Mouse (Mus musculus) right cerebral cortex, postnatal 10 days (tissue): ENCODE measurements around the gene Riiad1.

Experiments
- DNase-seq, 2 experiments: peaks; one replicate each; pipeline ENCODE4 v3.0.0; 2021; ENCODE audit warnings: low spot score in 2 of 2

The Riiad1 gene

DNA sequence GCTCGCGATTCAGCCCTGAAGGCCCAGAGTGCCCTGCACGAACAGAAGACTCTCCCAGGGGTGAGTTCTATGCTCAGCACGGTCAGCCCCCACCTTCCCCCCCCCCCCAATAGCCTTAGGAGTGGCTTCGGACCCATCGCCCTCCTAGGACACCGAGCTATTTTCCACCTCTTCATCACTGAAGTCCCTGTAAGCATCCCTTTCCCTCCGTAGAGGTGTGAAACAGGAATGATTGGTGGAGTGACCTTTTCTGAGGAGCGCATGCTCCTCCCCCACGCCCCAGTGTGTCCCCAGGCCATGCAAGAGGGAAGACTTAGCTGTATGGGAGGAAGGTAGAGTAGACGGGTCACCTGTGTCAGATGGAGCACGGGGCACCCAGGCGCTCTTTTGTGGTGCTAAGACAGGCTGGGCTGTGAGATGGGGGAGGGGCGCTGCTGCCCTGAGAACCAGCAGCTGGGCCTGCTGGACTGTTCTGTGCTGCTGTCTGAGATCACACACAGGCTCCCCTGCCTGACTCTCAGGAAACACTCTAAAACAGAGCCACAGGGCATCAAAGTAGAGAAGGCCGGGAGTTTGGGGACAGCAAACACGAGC lies at the start of gene Riiad1:
Gene Riiad1, minus strand, starts transcription at position 51 of the 594 bp plus-strand sequence.
- DNase-seq, result peak in 1 of 2 experiments; percentile 59

DNA sequence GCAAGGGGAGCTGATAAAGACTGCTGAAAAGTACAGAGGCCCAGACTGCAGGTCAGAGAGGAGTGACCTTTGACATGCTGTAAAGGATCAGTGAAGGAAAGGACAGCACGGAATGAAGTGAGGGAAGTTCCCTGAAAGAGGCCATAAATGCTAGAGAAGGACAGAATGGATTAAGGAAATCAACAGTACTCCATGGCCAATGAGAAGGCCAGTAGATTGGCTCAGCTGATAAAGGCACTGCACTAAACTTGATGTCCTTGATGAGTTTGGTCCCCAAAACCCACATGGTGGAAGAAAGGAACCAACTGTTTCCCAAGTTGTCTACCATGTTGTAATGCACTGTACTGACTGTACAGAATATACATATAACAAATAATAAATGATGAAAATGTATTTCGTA lies 46.6 kb upstream of the Riiad1 start:
- no peak for DNase-seq

DNA sequence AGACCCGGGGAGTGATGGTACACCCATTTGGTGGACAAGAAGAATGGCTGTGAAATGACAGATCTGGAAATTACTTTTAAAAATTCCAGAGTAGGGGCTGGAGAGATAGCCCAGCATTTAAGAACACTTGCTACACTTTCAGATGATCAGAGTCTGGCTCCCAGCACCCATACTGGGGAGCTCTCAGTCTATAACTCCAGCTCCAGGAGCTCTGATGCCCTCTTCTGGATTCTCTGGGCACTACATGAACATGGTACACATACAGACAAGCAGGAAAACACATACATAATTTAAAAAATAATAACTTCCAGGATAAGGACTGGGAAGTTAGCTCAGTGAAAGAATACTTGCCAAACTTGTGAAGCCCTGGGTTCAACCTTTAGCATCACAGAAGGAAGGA lies 26.5 kb upstream of the Riiad1 start:
- DNase-seq, result no peak

DNA sequence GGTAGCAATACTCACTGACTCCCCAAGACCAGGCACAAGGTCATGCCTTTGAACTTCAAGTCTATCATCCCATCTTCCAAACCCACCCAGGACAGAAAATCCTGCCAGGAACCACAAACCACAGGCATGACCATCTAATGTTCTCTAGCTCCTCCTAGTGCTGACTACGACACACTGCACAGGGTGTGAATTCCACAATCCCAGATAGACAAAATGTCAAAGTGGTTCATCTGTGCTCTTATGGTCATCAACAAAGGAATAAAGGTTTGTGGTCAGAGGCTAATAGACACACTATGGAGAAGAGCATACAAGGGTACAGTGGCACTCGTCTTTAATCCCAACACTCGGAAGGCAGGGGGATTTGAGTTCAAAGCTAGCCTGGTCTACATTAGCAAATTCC lies 22.1 kb upstream of the Riiad1 start:
- DNase-seq, result peak in 1 of 2 experiments; percentile 43

DNA sequence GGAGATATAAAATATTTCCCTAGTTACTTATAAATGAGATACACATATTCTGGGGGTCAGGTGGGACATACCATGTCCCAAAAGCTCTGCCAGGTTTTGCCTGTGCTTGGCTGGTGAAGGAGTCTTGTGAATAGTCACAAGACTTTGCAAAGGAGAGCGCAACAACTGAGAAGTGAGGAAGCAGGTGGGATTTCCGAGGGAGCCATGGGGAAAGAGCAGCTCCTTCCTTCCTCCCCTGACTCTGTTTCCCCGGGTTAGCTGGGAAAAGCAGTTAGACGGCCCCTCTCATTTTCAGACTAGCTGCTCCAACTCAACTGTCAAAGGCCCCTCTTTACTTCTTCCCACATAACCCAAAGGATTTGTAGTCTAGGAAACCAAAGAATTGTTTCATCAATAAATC lies 17.0 kb upstream of the Riiad1 start:
- DNase-seq, result no peak

DNA sequence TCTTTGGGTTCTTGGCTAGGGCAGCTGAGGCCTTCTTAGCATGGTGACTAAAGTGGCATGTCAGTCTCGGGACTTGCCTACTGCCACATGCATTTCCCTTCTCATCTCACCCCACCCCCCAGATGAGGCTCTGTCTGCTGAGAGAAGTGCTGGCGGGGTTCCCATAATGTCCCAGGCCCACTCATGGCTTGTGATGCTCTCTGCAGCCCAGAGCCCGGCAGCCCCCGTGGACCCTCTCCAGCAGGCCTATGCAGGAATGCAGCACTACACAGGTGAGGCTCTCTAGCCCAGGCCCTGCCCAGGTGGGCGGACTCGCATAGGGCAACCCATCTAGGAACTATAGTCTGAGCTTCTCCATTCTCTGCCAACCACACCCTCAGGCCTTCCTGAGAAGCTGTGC lies 7.4 kb upstream of the Riiad1 start:
- DNase-seq, result peak; percentile 64 to 71

DNA sequence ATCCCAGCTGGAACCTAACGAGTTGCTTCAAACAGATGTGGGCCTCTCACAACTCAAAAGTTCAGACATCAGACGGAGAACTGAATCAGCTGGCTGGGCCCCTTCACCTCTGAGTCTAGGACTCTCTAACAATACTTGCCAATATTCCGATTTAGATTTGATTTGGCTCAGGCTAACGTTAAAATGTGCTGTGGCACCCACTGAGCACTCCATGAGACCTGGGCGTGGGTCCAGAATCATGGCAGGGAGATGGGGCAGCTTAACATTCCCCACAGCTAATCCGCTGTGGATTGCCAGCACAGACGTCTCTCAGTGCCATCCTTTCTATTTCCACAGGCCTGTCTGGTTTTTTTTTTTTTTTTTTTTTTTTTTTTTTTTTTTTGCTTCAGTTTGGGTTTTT lies 5.8 kb upstream of the Riiad1 start:
- DNase-seq, result peak; percentile 52 to 58

DNA sequence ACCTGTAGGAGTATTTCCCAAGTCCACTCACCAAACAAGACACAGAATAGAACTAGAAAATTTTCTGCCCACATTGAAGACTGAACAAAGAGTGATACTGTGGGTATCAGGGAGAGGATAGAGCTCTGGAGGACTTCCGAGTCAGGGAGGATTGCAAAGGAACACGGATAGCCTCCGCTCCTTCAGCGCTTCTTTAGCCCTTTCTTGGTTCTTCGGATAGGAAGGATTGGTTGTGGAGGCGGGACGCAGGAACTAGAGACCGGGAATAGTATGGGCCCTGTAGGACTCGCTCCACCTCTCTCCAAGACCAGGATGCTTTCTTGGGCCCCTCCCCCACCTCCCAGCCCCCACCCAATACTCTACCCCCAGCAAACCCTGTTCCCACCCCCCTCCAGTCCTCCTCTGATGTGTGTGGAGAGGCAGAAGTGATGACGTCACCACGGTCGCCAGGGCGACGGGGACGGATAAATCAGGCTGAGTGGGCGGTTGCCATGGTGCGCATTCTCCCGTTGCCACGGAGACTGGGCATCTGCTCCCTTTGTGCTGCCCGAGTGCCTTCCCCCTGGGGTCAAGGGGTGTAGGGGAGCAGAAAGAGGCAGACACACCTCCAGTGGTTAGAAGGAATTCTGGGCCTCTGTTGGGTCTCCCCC lies 3.8 kb upstream of the Riiad1 start:
- DNase-seq, result peak; percentile 98 to 99

DNA sequence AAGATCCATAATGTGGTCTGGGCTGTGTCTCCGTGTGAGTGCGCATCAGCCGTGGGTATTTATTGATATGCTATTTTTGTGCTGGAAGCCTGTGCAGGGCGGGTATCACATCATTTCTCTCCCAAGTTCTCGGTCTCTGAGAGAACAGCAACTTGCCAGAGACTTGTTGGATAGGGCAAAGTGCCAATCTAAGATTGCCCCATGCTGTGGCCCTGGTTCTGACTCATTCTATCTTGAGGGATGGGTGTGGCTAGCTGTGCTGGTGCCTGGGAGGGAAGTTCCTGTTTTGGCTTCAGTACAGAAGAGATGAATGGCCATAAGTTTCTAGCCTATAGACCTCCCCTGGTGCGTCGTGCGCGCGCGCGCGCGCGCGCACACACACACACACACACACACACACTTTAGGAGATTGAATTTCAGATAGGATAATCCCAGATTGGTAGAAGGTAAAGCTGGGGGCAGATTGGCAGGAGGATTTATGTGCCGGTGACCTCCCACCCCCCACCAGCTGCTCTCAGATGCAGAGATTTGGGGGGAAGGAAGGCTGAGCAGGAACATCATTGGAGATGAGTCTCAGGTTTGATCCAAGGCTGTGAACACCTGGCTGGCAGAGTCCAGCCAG lies 2.7 kb upstream of the Riiad1 start:
- peak in 1 of 2 experiments; percentile 63 for DNase-seq

DNA sequence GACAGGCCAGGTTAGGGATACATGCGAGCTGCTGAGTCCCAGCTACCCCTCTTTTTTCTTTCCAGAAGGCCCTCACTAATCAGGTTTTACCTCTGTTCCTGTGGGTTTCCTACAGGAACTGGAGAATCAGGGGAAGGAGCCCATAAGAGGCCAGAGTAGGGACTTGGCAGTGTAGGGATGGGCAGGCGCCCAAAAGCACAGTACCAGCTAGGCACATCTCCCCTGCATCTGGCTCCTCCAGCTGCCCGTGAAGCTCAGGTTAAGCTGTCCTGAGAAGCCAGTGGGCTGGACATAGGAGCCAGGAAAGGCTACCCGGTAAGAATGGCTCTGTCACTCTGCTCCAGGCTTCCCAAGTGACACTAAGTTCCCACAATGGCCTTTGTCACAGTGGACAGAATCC lies 1.3 kb upstream of the Riiad1 start:
- no peak for DNase-seq

DNA sequence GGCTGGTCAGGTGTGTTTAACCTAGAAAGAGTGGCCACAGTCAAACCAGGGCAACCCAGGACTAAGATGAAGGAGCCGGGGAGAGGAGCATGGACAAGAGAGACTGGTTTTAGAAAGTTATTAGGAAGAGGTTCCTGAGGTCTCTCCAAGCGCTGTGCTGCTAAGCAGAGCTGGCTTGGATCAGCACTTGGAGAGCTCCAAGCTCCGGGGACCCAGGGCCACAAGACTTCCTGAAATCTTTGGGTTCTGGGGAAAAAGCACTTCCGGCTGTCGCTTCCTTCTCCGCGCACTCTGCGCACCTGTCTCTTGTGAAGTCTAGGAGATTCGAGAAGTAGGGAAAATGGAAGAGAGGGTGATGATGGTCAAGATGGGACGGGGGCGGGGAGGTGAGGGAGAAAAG lies 577 bp downstream of the Riiad1 start:
- DNase-seq, result no peak

DNA sequence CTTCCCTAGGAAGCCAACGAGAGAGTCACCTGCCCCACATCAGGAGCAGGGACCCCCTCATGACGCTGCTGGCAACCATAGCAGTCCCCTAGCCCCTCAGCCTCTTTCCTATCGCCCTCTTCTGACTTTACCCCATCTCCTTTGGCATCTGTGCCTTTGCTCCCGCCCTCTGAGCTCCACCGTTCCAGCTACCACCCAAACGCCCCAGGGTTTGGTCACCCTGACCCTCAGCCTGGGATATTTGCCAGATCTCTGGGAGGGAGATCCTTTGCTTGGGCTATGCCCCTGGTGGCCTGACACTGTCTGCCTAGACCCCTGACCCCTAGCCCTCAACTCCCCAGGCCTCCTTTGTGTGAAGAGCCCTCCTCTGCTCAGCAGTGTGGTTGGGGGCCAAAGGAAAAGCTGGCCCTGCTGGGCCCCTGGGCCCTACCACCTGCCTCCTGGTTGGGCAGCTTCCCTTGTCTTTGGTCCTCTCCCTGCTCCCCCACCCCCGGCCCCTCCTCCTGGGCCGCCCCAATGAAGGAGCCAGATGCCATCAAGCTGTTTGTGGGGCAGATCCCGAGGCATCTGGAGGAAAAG lies 1.5 kb downstream of the Riiad1 start:
- DNase-seq, result peak in 1 of 2 experiments; percentile 60

DNA sequence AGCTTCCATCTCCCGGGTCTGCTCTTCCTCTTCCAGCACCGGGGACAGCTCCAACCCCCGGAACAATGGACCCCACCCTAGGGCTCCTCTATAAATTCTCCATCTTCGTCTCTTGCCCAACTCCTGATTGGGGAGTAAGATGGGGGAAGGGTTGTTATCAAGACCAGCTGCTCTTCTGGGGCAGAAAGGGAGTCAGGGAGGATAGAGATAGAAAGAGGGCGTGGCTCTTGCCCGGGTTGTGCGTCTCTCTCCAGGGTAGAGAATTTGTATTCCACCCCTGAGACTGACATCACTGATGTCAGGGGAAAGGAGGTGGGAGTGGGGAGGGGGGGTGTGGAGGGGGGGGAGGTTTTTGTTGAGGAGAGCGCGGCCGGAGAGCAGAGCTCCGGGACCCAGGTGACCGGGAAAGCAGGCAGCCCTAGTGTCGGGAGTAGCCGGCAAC lies 2.1 kb downstream of the Riiad1 start, which contains the start of gene Celf3:
Gene Celf3, plus strand, starts transcription at position 315 of the 442 bp plus-strand sequence.
- DNase-seq, result peak; percentile 88 to 91

DNA sequence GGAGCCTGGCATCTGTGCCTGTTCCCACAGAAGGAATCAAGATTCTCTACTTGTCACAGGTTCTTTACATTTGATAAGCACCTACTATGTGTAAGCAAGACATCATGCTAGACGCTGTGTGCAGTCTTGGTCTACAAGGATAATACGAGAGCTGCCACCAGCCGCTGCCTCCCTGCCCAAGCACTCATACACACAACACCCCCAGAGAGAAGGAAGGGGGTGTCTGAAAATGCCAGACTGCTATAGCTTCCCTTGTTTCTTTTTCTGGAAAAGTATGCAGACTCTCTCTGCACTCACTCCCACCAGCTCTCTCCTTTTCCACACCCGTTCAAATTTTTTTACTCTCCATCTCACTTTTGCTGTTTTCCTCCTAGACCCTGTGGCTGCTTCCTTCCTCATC lies 2.7 kb downstream of the Riiad1 start:
- DNase-seq, result peak; percentile 56 to 76

DNA sequence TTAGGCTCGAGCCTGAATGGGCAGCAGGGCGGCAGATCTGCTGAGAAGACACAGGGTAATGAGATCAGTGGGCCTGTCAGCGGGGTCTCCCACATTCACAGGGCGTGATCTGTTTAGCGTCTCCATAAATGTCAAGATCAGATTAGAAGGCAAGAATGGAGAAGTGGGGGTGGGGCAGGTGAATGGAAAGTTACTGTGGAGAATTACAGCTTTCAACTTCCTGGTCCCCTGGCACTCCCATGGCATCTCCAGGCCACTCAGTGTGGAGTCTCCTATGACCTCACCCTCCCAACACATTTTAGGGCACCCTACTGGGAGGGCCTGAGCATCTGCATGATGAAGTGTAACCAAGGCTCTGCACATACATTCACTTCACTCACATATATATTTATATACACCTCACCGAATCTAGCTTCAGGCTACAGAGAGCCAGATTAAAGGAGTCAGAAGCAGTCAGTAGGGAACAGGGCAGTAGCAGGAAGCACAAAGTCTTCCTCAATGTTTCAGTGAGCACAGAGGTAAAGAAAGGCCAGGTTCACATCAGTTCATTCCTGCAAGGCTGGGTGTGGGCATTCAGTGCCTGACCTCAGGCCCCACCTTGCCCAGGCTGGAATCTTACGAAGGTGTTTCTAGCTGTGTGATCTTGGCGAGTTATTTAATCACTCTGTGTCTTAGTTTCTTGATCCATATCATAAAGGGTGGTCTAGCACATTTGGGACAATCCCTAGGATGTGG lies 3.7 kb downstream of the Riiad1 start:
- peak in 1 of 2 experiments; percentile 51 for DNase-seq

DNA sequence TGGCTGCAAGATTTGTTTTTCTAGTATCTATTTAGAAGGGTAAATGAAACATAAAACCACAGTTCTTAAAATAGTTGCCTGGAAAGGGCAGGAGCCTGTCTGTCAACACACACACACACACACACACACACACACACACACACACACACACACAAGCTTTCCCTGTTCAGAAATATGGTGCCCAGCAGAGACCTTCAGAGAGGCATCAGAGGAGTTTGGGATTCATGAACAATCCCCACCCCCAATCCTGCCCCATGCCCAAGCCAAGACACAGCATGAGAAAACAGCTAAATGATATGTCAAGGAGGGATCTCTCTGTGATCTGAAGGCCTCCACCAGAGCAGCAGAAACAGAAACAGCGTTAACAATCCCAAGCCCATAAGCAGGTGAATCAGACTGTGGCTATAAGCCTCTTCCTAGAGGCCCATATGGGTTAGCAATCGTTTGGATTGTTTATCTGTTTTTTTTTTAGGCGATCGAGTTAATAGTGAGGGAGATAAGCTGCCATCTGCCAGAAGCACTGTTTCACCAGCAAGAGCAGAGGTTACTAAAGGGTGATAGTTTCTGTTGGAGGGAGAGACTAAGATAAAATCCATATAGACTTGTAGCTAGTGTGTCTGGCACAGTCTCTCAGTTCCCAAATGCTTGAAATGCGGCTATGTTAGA lies 6.4 kb downstream of the Riiad1 start:
- no peak for DNase-seq

DNA sequence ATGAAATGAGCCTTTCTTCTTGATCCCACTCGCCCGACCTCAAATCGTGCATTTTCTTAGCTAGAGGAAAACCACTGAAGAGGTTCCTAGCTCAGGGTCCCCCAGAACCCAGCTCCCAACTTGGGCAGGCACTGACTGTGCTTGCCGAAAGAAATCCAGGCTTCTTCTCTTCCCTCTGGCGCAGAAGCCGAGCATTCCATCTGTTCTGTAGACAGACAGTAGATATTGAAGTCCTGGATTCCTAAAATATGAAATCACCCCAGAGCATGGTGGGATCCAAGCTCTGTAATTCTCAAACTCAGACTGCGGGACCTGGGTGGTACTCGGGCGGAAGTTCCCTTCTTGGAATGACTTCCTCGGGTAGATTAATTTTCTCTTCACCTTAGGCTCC lies 7.0 kb downstream of the Riiad1 start:
- DNase-seq, result peak in 1 of 2 experiments; percentile 61

DNA sequence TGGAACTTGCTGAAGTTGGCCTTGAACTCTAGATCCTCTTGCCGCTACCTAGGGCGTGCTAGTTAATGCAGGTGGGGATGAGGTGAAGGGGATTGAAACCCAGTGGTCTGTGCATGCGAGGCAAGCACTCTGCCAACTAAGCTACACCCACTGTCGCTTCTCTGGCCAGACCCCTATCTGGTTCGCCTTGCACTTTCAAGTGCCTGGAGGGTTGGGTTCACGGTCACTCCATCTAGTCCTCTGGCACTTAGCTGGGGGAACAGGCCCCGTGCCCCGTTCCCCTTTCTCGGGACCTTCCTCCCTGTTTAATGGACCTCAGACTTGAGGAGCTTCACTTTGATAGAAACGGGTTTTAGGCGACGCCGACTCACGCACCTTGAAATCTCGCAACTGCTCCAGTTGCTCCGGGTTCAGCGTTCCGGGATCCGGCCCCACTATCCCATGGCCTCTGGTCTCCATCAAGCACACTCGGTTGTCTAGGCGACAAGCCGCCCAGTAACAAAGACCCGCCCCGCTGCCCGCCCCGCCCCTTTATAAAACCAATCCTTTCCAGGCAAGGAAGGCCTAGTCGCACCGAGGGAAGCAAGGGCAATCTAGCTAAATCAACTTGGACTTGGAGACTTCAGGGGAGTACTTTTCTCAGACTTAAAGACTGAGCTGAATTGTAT lies 7.6 kb downstream of the Riiad1 start:
- DNase-seq, result peak in 1 of 2 experiments; percentile 40

DNA sequence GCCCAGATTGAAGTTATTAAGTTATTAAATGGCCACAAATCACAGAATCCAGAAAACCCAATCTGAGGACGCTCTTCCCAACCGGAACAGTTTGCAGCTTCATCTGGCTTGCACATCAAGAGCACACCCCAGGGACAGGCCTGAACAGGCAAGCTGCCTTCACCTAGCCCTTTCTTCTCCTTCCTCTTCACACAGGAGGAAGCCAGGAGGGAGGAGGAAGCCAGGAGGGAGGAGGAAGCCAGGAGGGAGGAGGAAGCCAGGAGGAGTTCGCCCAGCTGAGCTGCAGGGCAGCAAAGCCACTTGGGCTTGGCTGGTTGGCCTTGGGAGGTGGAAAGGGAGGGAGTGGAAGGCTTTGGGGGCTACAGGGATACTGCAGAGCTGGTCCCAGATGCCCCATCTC lies 11.2 kb downstream of the Riiad1 start:
- no peak for DNase-seq

DNA sequence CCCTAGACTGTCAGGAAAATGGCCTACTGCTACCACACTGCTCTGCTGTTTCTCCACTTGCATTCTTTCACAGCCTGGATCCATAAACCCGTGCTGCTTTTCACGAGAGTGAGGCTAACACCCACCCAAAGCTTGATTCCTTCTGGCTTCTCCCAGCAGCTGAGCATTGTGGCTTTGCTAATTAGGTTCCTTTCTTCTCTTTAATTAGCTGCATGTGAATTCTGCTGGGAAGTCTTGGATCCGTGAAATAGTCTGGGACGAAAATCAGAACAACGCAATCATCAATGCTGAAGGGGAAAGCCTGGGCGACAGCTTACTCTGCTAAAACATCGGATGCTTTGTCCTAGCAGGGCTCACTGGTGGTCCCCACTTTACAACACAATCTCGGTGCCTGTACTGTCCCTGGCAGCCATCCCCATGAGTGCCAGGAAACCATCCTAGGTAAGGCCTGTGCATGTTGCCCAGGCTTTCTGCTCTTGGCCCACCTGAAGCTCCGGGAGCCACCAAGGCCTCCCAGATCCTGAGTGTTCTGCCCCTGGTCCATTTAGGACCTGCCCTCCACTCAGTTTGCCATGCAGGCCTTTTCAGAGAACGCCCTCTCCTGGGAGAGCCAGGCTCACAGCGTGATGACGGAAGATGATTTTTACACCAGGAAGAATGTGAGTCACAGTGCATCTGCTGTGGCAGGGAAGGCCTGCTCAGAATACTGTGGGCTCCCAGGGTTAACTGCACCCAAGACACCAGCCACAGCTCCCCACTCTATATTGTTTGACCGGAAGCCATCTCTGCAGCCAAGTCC lies 14.3 kb downstream of the Riiad1 start:
- peak; percentile 82 to 91 for DNase-seq
